Mouse (Mus musculus) stomach, postnatal 0 days (tissue): ENCODE measurements around the gene E030018B13Rik. TPM values are rescaled to one million over a fixed set of nuclear protein-coding genes. Genes with fewer than 3 reads are reported as not detected.

Experiments
- ATAC-seq: fragments of 200-750 bp; cut with Nextera tagmentation; 2 replicates; pipeline ENCODE4 v1.8.0; 2017; ENCODE audit not compliant: low FRiP score, low TSS enrichment
- DNase-seq: peaks from one replicate; pipeline ENCODE4 v3.0.0-alpha.2; 2016; ENCODE audit warnings: low spot score
- H3K27ac ChIP-seq: fragments of 300-500 bp; sonication (generic); replicated peaks from 2 replicates; pipeline ENCODE4 v1.5.1; 2014; ENCODE audit warnings: mild to moderate bottlenecking, control low read depth
- H3K27me3 ChIP-seq: fragments of 300-500 bp; sonication (generic); 2 replicates; pipeline ENCODE4 v1.6.1; 2014; ENCODE audit warnings: low read length; ENCODE audit not compliant: control insufficient read depth, insufficient read depth
- H3K36me3 ChIP-seq: fragments of 300-500 bp; sonication (generic); 2 replicates; pipeline ENCODE4 v1.6.1; 2014; ENCODE audit warnings: low read length, mixed read lengths; ENCODE audit not compliant: control insufficient read depth, insufficient read depth
- H3K4me1 ChIP-seq: fragments of 300-500 bp; sonication (generic); replicated peaks from 2 replicates; pipeline ENCODE4 v1.6.1; 2014; ENCODE audit warnings: antibody characterized with exemption; ENCODE audit not compliant: control insufficient read depth, insufficient read depth
- H3K4me2 ChIP-seq: fragments of 300-500 bp; sonication (generic); replicated peaks from 2 replicates; pipeline ENCODE4 v1.6.1; 2014; ENCODE audit warnings: low read depth, mild to moderate bottlenecking, control low read depth, moderate library complexity
- H3K4me3 ChIP-seq: fragments of 300-500 bp; sonication (generic); 2 replicates; pipeline ENCODE4 v1.5.1; 2014; ENCODE audit warnings: low read depth, low read length, control low read depth
- H3K9ac ChIP-seq: fragments of 300-500 bp; sonication (generic); 2 replicates; pipeline ENCODE4 v1.6.1; 2014; ENCODE audit warnings: mild to moderate bottlenecking, low read length, control low read depth, mixed read lengths
- H3K9me3 ChIP-seq: fragments of 300-500 bp; sonication (generic); 2 replicates; pipeline ENCODE4 v1.6.1; 2016; ENCODE audit warnings: low read length; ENCODE audit not compliant: control insufficient read depth
- CTCF ChIP-seq: IDR thresholded peaks from 2 replicates; pipeline ENCODE4 v1.5.1; 2016; ENCODE audit warnings: antibody characterized with exemption, low read depth, mild to moderate bottlenecking, moderate library complexity
- EP300 ChIP-seq: optimal IDR thresholded peaks from 2 replicates; pipeline ENCODE3; 2016; ENCODE audit warnings: antibody characterized with exemption
- WGBS: fragments of 180-500 bp; shearing (Covaris S2); extraction: QIAGEN DNeasy Blood & Tissue Kit; methylation state at CpG from one replicate; pipeline ENCODE4 v1.1.7; 2014; 5-methylcytosine and 5-hydroxymethylcytosine counted together
- polyA plus RNA-seq: library from polyadenylated mRNA; unstranded; fragments of >200 nt; fragmentation: Nextera tagmentation; extraction: Ambion mirVana; gene quantifications from 2 replicates; pipeline ENCODE4 v1.2.1, GENCODE M21; 2015

E030018B13Rik gene
- polyA plus RNA-seq, 1 experiment from 2014 or later, result not detected

- Histone ChIP-seq H3K4me1 (peaks cover 24% of the 10 kb centered on the region), H3K36me3 (no peaks in the 10 kb centered on the region), H3K9ac (no peak overlapping the region; the same call in 1 of the 2 replicates), H3K9me3 (no peaks in the 10 kb centered on the region), H3K4me3 (no peak overlapping the region), H3K27ac (peak overlapping the region; percentile 92), H3K4me2 (peak overlapping the region; percentile 45), H3K27me3 (no peaks in the 10 kb centered on the region)
- ATAC-seq (peak; percentile 76), DNase-seq (peak; percentile 79)
- WGBS, result 13% methylated on average over 6 of the region's 6 CpGs
- TF ChIP-seq EP300 (no peak), CTCF (peak; percentile 36)
Observed at GRCm38 (mm10) chr7:63924747-63925412, 8.2 kb downstream of the E030018B13Rik start.

GRCm38 (mm10) chr7:63925413-63926360, 9.0 kb downstream of the E030018B13Rik start:
- H3K9ac ChIP-seq, result peak overlapping the region; percentile 47; the same call in 1 of the 2 replicates
- DNase-seq, result peak; percentile 49

GRCm38 (mm10) chr7:63926492-63926891, 9.8 kb downstream of the E030018B13Rik start:
- Histone ChIP-seq H3K27ac (peak overlapping the region; percentile 92), H3K27me3 (no peaks in the 10 kb centered on the region), H3K4me3 (no peak overlapping the region), H3K4me2 (no peak overlapping the region), H3K36me3 (no peaks in the 10 kb centered on the region), H3K4me1 (peaks cover 24% of the 10 kb centered on the region), H3K9me3 (no peaks in the 10 kb centered on the region), H3K9ac (no peak overlapping the region)
- DNase-seq (no peak), ATAC-seq (no peak)
- WGBS, result 55% methylated on average over 3 of the region's 3 CpGs
- no peak for TF ChIP-seq EP300
- TF ChIP-seq CTCF, result no peak

More at GRCm38 (mm10) chr7:63925413-63926360, 9.0 kb downstream of the E030018B13Rik start:
- H3K27ac ChIP-seq, result peak overlapping the region; percentile 92
- peaks cover 24% of the 10 kb centered on the region for H3K4me1 ChIP-seq
- peak; percentile 68 for ATAC-seq
- 35% methylated on average over 14 of the region's 14 CpGs for WGBS
- TF ChIP-seq CTCF, result no peak
- no peak for TF ChIP-seq EP300
- H3K36me3 ChIP-seq, result no peaks in the 10 kb centered on the region
- no peak overlapping the region for H3K4me3 ChIP-seq
- no peaks in the 10 kb centered on the region for H3K9me3 ChIP-seq
- no peaks in the 10 kb centered on the region for H3K27me3 ChIP-seq
- H3K4me2 ChIP-seq, result peak overlapping the region; percentile 45

GRCm38 (mm10) chr7:63927121-63927520, 10.5 kb downstream of the E030018B13Rik start:
- Histone ChIP-seq H3K4me1 (peaks cover 24% of the 10 kb centered on the region), H3K36me3 (no peaks in the 10 kb centered on the region), H3K9me3 (no peaks in the 10 kb centered on the region), H3K4me2 (no peak overlapping the region), H3K9ac (no peak overlapping the region), H3K27ac (no peak overlapping the region), H3K27me3 (no peaks in the 10 kb centered on the region), H3K4me3 (no peak overlapping the region)
- DNase-seq, result no peak
- 81% methylated on average over 6 of the region's 6 CpGs for WGBS
- ATAC-seq, result no peak
- TF ChIP-seq EP300 (no peak), CTCF (no peak)

GRCm38 (mm10) chr7:63929080-63929479, 12.4 kb downstream of the E030018B13Rik start:
- WGBS, result 83% methylated on average over 4 of the region's 4 CpGs
- no peak for ATAC-seq

More at GRCm38 (mm10) chr7:63929080-63929479, 12.4 kb downstream of the E030018B13Rik start:
- no peak overlapping the region for H3K9ac ChIP-seq
- H3K27me3 ChIP-seq, result no peaks in the 10 kb centered on the region
- peaks cover 22% of the 10 kb centered on the region for H3K4me1 ChIP-seq
- H3K9me3 ChIP-seq, result no peaks in the 10 kb centered on the region
- H3K4me2 ChIP-seq, result no peak overlapping the region
- H3K27ac ChIP-seq, result no peak overlapping the region
- H3K4me3 ChIP-seq, result no peak overlapping the region
- TF ChIP-seq EP300 (no peak), CTCF (no peak)
- DNase-seq, result no peak
- no peaks in the 10 kb centered on the region for H3K36me3 ChIP-seq
